Mouse (Mus musculus) embryonic stem cell, embryonic (primary cell): Measurements from ENCODE around the gene Mri1.

Experiments
- CTCF ChIA-PET, 4 experiments: fragments of 300-600 bp in 2 of 4; fragments of 350-600 bp in 2 of 4; sonication (Branson Sonifier 250); formaldehyde crosslinking; loops; one replicate each; lab custom pipeline; 2022; ENCODE audit warnings: inconsistent platforms in 2 of 4; lab: Charles Lee
- POLR2A ChIA-PET, 4 experiments: fragments of 300-600 bp in 2 of 4; fragments of 350-600 bp in 2 of 4; sonication (Branson Sonifier 250); formaldehyde crosslinking; loops; one replicate each; lab custom pipeline; 2022; ENCODE audit warnings: antibody characterized with exemption in 4 of 4, inconsistent platforms in 1 of 4; lab: Charles Lee

The Mri1 gene

DNA sequence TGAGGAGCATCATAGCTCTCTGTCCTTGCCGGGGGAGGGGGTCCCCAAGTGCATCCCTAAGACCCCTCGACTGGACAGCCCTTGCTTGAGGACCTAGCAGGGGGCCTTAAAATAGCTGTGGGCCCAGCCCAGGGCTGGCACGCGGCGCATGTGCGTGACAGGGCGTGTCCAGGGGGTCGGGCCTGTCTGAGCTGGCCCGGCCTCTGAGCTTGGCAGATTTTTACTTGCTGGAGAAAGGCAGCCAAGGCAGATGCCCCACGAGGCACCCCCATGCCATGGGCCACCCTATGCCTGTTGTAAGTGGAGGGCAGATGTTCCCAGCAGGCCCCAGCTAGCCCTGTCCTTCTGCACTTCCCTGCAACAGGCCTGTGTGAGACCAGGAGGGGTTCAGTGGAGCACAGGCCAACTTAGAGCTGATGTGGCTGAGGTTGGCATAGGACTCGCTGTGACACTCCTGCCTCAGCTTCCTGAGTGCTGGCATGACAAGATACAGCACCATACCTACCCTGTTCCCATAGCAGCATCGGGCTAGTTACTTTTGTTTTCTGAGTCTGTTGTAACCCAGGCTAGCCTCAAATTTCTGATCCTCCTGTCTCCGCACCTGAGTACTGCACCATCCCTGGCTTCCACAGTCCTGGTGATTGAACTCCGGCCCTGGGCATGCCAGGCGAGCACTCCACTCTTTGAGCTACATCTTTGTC is 55.4 kb downstream of the Mri1 start:
- CTCF ChIA-PET = interaction anchor here in 3 of 4 experiments (0.6 to 3.6 kb wide), 19 partner anchors 8 to 743 kb away, joined by 3 to 23 read pairs (median 3); partner anchors contain the start of genes Nacc1 (in 1 of the 3) and Rfx1 (in 1 of the 3)
- POLR2A ChIA-PET = interaction anchor here (0.5 to 4.6 kb wide), 40 partner anchors 8 to 1037 kb away, joined by 3 to 81 read pairs (median 5); partner anchors contain the start of genes 1700067K01Rik (in 2 of the 4), Ccdc130 (in 2 of the 4), Mri1 (in 2 of the 4) and Rfx1 (in 2 of the 4)

DNA sequence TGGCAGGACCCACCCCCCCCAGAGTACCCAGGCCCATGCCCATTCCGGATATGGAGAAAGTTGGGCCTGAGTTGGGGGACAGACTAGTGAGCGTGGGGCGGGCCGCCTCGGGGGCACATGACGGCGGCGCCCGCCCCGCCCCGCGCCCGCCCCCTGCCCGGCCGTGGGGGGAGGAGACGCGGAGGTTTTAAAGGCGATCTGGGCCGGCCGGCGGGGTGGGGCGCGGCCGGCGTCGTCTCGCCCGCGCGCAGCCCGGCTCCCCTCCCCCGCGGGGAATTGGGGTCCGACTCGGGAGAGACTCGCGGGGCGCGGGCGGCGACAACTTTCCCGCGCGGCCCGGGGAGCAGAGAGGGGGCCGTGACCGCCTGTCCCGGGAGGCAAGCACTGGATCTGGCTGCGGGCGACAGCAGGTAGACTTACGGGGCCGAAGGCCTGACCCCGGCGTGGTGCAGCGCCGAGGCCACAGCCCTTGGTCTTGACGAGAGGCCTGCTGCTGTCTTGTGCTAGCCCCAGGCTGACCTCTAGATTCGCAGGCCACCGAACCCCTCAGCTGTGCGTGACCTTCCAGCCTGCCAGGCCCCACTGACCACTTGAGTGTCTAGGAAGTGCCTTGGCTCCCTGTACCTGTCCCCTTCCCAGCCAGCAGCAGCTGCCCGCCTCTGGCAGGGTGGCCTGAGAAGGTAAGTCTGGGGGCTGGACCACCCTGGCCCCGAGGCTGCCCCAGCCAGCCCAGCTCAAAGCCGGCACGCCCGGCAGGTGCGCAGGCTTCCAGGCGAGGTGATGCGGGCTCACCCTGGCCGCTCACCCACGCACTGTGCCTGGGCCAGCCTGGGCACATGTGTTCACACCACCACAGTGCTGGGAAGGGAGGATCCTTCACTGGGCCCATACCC is 56.2 kb downstream of the Mri1 start:
- ChIA-PET POLR2A (interaction anchor here in 3 of 4 experiments (0.8 to 4.6 kb wide), 30 partner anchors 7 to 714 kb away, joined by 3 to 81 read pairs (median 5); partner anchors contain the start of genes 1700067K01Rik (in 2 of the 3), Ccdc130 (in 2 of the 3), Mri1 (in 2 of the 3) and Rfx1 (in 1 of the 3)), CTCF (interaction anchor here in 3 of 4 experiments (0.7 to 3.6 kb wide), 15 partner anchors 9 to 744 kb away, joined by 3 to 23 read pairs (median 3); partner anchors contain the start of gene Rfx1 (in 1 of the 3))

DNA sequence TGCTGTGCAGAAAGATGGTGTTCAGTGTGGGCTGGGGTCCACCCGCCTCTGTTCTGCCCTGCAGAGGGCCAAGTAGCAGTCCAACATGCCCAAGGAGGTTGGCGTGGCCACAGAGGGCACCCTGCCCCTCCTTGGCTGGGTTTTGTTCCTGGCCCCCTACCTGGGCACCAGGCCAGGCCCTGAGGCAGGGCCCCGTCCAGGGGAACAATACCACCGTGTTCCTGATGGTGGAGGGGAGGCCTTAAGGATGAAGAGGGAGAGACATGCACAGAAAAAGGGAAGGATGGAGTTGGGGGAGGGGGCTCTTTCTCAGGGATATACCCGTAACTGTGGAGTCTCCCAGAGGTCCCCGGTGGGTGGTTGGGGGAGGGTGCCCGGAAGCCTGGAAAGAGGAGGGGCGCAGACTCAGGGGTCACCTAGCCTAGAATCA is 57.0 kb downstream of the Mri1 start:
- ChIA-PET CTCF (interaction anchor here in 2 of 4 experiments (1.0 to 2.4 kb wide), 2 partner anchors 10 to 36 kb away, joined by 4 to 10 read pairs; no protein-coding TSS in a partner anchor), POLR2A (interaction anchor here in 3 of 4 experiments (0.7 to 4.4 kb wide), 7 partner anchors 7 to 19 kb away, joined by 3 to 22 read pairs (median 9); no protein-coding TSS in a partner anchor)
